Mouse (Mus musculus) large intestine, adult 2 months (tissue): Measurements from ENCODE around the gene Usp16. TPM values are rescaled to one million over a fixed set of nuclear protein-coding genes. Genes with fewer than 3 reads are reported as not detected.

Experiments
- DNase-seq: peaks from one replicate; pipeline ENCODE4 v3.0.0-alpha.2; 2012; ENCODE audit warnings: low read depth, low spot score
- WGBS: fragments of 180-500 bp; shearing (Covaris S2); methylation state at CpG from one replicate; pipeline ENCODE4 v1.1.7; 2018; 5-methylcytosine and 5-hydroxymethylcytosine counted together
- polyA plus RNA-seq: library from polyadenylated mRNA; depleted of rRNA; stranded (reverse); fragments of >200 nt; gene quantifications from 2 replicates; pipeline ENCODE4 v1.2.3, GENCODE M21; 2012; rRNA removed

Usp16 gene
- polyA plus RNA-seq, result 25.2 and 27.0 TPM in 2 replicates

- peak; percentile 82 for DNase-seq
- WGBS, result 10% methylated on average over 45 of the region's 45 CpGs
These were observed at the start of gene Usp16 for GRCm38 (mm10) chr16:87454419-87455179. Usp16 (plus strand) TSS chr16:87454703.

DNA sequence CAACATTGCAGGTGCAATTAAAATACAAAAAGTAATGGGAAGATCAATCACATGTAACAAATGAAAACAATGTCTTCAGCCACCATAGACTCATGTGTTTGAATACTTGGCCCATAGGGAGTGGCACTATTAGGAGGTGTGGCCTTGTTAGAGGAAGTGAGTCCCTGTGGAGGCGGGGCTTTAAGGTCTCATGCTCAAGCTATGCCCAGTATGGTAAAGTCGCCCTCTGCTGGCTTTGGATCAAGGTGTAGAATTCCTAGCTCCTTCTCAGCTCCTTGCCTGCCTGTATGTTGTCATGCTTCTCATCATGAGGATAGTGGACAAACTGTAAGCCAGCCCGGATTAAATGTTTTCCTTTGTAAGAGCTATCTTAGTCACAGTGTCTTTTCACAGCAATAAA is 49.5 kb upstream of the Usp16 start:
- peak; percentile 33 for DNase-seq

DNA sequence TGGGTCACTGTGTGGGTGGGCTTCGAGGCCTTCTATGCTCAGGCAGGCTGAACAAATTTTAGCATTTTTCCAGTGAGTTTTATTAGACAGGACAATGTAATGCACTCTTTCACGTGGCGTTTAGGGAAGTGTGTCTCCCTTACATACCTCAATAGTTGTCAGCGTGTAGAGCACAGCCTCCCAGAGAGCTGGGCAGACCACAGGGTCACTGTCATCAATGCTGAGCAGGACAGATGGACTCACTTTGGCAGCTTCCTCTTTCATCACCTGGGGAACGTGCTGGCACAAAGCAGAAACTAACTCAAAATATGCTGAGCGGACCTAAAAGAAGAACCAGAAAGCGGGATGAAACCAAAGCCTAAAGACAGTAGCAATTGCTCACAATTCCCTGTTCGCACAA is 33.8 kb upstream of the Usp16 start:
- 90% methylated on average over 8 of the region's 8 CpGs for WGBS
- DNase-seq, result no peak

More for the DNA sequence above, 49.5 kb upstream of the Usp16 start:
- WGBS, result 67% methylated on average over 3 of the region's 3 CpGs

DNA sequence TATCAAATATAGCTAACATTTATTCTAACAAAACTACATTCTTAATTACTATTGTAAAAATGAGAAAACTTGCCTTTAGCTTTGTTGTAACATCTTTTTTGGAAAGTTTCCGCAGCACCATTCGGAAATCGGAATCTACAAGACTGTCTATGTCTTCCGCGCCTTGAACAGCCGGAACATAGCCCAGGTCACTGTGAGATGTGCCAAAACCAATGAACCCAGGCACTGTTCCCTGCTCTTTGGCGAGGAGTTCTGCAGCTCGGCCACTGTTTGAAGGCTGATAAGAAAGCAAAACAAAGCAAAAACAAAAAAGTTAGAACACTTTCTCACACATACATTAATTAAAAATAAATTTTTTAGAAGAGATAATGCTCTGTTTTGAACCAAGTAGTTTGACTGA is 27.0 kb upstream of the Usp16 start:
- WGBS, result 93% methylated on average over 8 of the region's 8 CpGs
- DNase-seq, result no peak

DNA sequence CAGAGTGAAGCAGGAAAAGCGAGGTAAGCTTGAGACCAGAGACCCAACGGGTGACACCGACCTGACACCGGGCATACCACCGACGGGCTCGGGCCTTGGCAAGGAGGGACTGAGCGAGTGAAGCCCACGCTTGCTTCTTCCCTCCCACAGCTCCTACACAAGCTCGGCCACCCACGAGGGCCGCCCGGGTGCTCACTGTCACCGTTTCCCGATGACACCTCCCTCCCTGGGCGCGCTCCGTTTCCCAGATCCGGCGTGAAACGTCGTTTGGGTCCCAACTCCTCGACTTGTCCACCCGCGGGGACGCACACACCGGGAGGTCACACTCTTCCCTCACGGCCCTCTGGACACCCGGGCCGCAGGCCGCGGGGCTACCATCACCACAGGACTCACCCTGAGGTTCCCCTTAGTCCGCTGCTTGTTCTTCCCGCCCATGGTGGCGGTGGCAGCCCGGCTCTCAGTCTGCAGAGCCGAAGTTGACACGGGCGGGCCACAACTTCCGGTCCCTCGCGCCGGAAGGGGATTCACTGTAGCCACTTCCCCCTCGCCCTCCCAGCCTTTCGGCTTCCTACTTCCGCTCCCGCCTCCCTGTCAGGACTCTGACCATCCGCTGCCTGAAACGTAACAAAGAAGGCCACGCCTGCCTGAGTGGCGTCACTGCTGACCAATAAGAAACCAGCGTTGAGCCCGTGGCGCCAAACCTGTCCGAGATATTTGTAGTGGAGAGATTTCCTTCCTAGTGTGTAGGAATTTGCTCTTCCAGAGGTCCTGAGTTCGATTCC is 22.3 kb upstream of the Usp16 start, which contains the start of gene Ltn1:
Gene Ltn1, minus strand, starts transcription at position 580 of the 782 bp plus-strand sequence.
- WGBS, result under 1% methylated on average over 56 of the region's 56 CpGs
- peak; percentile 95 for DNase-seq

DNA sequence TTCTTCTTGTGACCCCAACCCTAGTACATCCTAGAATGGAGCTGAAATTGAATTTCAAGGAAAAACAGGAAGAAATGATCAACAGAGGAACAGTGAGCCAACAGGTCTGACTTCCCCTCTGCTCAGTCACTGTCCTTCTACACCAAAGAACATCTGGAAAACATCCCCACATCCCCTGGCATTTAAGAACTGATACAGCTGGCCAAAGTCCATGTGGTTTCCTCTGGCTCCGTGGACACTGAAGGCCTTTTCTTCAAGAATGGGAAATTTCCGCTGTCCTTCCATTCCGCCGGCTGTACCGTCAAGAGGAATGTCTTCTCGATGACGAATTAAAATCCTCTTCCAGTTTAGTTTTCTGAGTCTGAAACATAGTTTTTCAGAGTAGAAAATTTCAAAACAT is 20.2 kb upstream of the Usp16 start:
- DNase-seq, result no peak
- WGBS, result 87% methylated on average over 7 of the region's 7 CpGs

DNA sequence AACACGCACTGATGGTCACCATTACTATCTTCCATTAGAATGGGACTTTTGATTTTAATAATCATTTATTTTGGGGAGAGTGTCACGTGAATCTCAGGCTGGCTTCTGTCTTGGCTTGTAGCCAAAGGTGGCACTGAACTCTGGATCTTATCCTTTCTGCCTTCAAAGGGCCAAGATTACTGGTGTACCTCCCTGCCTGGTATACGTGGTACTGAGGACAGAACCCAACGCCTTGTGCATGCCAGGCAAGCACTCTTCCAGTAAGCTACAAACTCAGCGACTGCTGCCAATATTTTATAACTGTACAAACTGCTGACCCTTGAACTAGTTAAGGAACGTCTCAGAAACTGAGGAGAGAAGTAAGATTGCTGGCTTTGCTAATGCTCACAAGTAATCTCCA is 19.6 kb upstream of the Usp16 start:
- WGBS, result 33% methylated on average over 6 of the region's 6 CpGs
- no peak for DNase-seq

- 78% methylated on average over 13 of the region's 13 CpGs for WGBS
- DNase-seq, result no peak
These were observed 18.9 kb upstream of the Usp16 start for GRCm38 (mm10) chr16:87435411-87436205.

GRCm38 (mm10) chr16:87437096-87437495 is 17.4 kb upstream of the Usp16 start:
- WGBS, result 94% methylated on average over 21 of the region's 21 CpGs
- no peak for DNase-seq

DNA sequence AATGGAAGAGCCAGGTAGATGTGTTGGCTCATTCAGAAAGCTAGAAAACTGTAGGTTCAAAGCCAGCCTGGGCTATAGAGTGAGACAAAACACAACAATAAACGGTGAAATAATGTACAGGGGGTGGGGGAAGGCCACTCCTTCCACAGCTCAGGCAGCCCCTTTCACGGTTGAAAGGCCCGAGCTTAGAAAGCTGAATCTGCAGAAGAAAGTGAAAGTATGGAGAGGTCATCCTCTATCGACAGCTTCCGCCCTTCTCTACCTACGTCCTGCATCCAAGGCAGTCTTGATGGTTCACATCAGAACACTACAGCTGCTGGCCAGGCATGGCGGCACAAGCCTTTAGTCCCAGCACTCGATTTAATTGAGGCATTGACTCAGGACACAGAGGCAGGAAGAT is 15.8 kb upstream of the Usp16 start:
- WGBS, result 89% methylated on average over 8 of the region's 8 CpGs
- no peak for DNase-seq

DNA sequence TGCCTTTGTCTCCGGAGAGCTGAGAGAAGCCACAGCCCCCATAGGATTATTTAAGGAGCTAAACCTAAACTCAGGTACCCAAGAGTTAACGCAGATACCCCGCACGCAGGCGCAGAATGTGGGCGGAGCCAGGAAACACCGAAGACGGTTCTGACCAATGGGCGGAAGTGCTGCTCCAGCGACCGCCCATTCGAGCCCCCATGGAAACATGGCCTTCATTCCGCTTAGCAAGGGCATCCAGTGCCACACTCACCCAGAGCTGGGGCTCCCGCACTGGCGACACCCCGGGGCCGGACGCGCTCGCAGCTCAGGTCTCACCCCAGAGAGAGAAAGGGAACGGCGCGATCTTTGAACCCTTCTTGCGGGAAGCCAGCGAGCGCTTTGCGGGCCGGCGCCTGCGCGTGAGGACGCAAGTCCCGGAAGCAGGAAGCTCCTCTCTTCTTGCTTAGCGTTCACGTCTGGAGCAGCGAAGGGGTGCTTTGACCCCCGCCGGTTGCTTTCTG is 14.3 kb upstream of the Usp16 start, which contains the start of gene Rwdd2b:
Gene Rwdd2b, minus strand, starts transcription at position 390 of the 503 bp plus-strand sequence.
- WGBS, result under 1% methylated on average over 38 of the region's 38 CpGs
- peak; percentile 78 for DNase-seq

GRCm38 (mm10) chr16:87441089-87441488 is 13.4 kb upstream of the Usp16 start:
- DNase-seq, result no peak
- WGBS, result 12% methylated on average over 9 of the region's 9 CpGs

- no peak for DNase-seq
- 9% methylated on average over 5 of the region's 5 CpGs for WGBS
These were observed 12.2 kb upstream of the Usp16 start for GRCm38 (mm10) chr16:87442291-87442690.

GRCm38 (mm10) chr16:87443245-87443644 is 11.3 kb upstream of the Usp16 start:
- DNase-seq, result no peak

DNA sequence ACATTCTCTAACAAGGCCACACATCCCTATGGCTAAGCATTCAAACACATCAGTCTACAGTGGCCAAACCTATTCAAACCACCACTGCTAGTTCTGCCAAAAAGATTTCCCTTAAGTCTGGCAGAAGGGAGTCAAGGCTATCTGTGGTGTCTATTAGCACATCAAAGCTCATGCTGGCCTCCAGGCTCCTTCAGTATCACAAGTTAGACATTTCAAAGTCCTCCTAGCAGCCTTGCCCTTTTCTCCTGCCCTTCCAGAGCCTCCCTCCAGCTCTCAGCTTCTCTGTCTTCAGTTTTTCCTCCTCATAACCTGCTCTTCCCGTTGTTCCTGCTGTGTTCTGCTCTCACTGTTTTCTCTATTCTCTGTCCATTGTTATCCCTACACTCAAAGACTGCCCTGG is 10.4 kb upstream of the Usp16 start:
- no peak for DNase-seq
- WGBS, result 30% methylated on average over 1 of the region's 1 CpGs

- no peak for DNase-seq
These were observed 9.4 kb upstream of the Usp16 start for GRCm38 (mm10) chr16:87445110-87445509.

DNA sequence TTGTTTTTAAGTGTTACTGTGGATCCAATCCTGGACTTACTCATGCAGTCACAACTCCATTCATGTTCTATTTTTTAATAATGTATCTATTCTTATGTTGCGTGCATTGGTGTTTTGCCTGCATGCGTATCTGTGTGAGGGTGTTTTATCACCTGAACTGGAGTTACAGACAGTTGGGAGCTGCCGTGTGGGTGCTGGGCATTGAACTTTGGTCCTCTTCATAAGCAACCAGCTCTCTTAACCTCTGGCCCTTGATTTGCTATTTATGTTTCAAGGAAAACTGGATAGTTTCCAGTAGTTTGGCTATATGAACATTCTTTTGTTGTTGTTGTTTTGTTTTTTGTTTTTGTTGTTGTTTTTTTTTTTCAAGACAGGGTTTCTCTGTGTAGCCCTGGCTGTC is 9.0 kb upstream of the Usp16 start:
- 77% methylated on average over 3 of the region's 3 CpGs for WGBS
- DNase-seq, result no peak

GRCm38 (mm10) chr16:87453226-87453625 is 1.3 kb upstream of the Usp16 start:
- DNase-seq, result no peak
- WGBS, result 97% methylated on average over 2 of the region's 2 CpGs

DNA sequence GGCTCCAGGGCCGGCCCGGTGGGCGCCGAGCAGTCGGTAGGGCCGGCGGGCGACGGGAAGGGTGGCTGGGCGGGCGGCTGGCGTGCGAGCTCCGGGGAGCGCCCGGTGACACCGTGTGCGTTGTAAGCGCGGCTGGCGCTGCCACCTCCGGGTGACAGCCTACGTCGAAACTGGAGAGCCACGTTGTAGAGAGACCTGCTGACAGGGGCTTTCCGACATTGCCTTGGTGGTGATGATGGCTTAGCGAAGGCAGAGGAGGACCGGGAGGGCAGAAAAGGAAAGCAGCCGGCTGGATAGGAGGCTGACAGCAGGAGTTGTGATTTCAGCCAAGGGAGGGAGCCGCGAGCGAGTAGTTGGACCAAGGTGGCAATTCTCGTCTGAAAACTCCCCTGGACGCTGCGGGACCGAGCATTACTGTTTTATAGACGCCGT is 693 bp downstream of the Usp16 start:
- DNase-seq, result no peak
- WGBS, result 0% methylated on average over 38 of the region's 38 CpGs

GRCm38 (mm10) chr16:87458752-87459151 is 4.2 kb downstream of the Usp16 start:
- DNase-seq, result no peak
- 98% methylated on average over 3 of the region's 3 CpGs for WGBS
